20 mouse cellular contexts compared by ENCODE assay signal in the genomic region with DNA sequence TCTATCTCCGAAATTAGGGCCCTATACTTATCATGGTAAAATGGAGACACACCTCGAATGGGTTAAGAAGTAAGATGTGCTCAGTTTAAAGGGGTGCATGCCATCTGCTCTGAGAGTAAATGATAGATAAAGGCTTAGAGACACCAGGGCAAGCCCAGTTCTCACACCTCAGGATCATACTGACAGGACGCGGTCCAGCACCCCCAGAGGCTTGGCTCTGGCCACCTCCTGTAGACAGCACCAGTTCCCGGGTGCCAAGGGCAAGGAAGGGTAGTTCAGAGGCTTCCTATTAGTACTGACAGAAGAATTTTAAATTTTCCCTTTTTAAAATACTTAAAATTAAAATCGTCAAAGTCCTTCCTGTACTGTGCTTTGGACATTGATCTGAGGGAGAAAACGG.
DNase-seq lines count a peak whose midpoint lies in the region; ATAC-seq and TF ChIP-seq lines count a peak whose summit lies in the region.
"Had no signal": no experiment of that assay in that cellular context is flagged by ENCODE, and none has a peak within 500 bp of the region (broad histone marks: within the 10 kb centered on the region; RNA-seq: fewer than 3 reads in every experiment).

No protein-coding gene starts in this region.

- H3K4me1 ChIP-seq in cerebellum, adult 2 months (ENCODE audit: control insufficient read depth, insufficient read depth, low read length) = 0 out of 2 replicates have a peak, but pooled peaks cover 2% of the 10 kb centered on the region
- H3K4me1 ChIP-seq in kidney, embryonic 16.5 days (ENCODE audit: insufficient read depth, low read length) = no peaks in the 10 kb centered on the region
- H3K4me1 ChIP-seq in intestine, embryonic 16.5 days (ENCODE audit: control insufficient read depth, insufficient read depth, low read length) = no peaks in the 10 kb centered on the region
- H3K4me1 ChIP-seq: hindbrain, embryonic 15.5 days; intestine, embryonic 15.5 days; limb, embryonic 15.5 days; midbrain, embryonic 15.5 days had no signal

- no peak overlapping the region for H3K4me2 ChIP-seq in kidney, embryonic 16.5 days (replicated peaks; ENCODE audit: low read depth, low read length)
- H3K4me2 ChIP-seq in intestine, embryonic 16.5 days (ENCODE audit: low read depth, low read length) = no peak overlapping the region
- H3K4me2 ChIP-seq: hindbrain, embryonic 15.5 days; intestine, embryonic 15.5 days; limb, embryonic 15.5 days; midbrain, embryonic 15.5 days had no signal

- no peak for TF ChIP-seq POLR2A in cerebellum, adult 2 months (IDR thresholded peaks at IDR 0.05; ENCODE audit: borderline replicate concordance, insufficient read depth, low read length)

- no peak for TF ChIP-seq CTCF in cerebellum, adult 2 months (IDR thresholded peaks at IDR 0.05; ENCODE audit: borderline replicate concordance, insufficient read depth, low read depth, low read length)

- no peaks in the 10 kb centered on the region for H3K27me3 ChIP-seq in cerebellum, adult 2 months (ENCODE audit: control insufficient read depth, insufficient read depth, low read length)
- no peaks in the 10 kb centered on the region for H3K27me3 ChIP-seq in kidney, embryonic 16.5 days (ENCODE audit: insufficient read depth, low read length)
- H3K27me3 ChIP-seq in intestine, embryonic 16.5 days (replicated peaks; ENCODE audit: control insufficient read depth, insufficient read depth, low read length) = no peaks in the 10 kb centered on the region
- H3K27me3 ChIP-seq: hindbrain, embryonic 15.5 days; intestine, embryonic 15.5 days; limb, embryonic 15.5 days; megakaryocyte, embryonic 14.5 days; midbrain, embryonic 15.5 days had no signal

- no peak overlapping the region for H3K27ac ChIP-seq in cerebellum, adult 2 months (ENCODE audit: insufficient read depth, low read length)
- H3K27ac ChIP-seq in kidney, embryonic 16.5 days (ENCODE audit: low read length) = no peak overlapping the region
- no peak overlapping the region for H3K27ac ChIP-seq in intestine, embryonic 16.5 days (ENCODE audit: low read length)
- H3K27ac ChIP-seq: heart, adult 2 months; hindbrain, embryonic 15.5 days; intestine, embryonic 15.5 days; limb, embryonic 15.5 days; midbrain, embryonic 15.5 days had no signal

- peak; percentile 90 for DNase-seq in heart, adult 11 months
- no peak for DNase-seq in heart, postnatal 4 days
- peak; percentile 44 to 59 for DNase-seq in cerebellum, adult 2 months
- DNase-seq in adrenal gland, adult (ENCODE audit: inconsistent age in 2 of 2, low spot score in 1 of 2) = no peak
- DNase-seq: gastrocnemius, postnatal 14 days; heart, postnatal 36 days; lung, postnatal 14 days; right cerebral cortex, postnatal 14 days; spleen, adult 18-20 months; thymus, postnatal 36 days had no signal

- H3K36me3 ChIP-seq in kidney, embryonic 16.5 days (ENCODE audit: insufficient read depth, low read length) = peaks cover 3% of the 10 kb centered on the region; the same call in 1 of the 2 replicates
- no peaks in the 10 kb centered on the region for H3K36me3 ChIP-seq in intestine, embryonic 16.5 days (ENCODE audit: control insufficient read depth, insufficient read depth, low read length)
- H3K36me3 ChIP-seq: hindbrain, embryonic 15.5 days; intestine, embryonic 15.5 days; midbrain, embryonic 15.5 days had no signal

- 0 out of 2 replicates have a peak, but pooled peaks have one; percentile 9 for ATAC-seq in kidney, embryonic 16.5 days (ENCODE audit: low FRiP score, low TSS enrichment)
- ATAC-seq in megakaryocyte-erythroid progenitor cell, adult 5-6 weeks (replicated peaks; ENCODE audit: low FRiP score, low TSS enrichment, poor library complexity, severe bottlenecking) = 0 out of 2 replicates have a peak, but pooled peaks have one; percentile 52
- ATAC-seq in intestine, embryonic 16.5 days = no peak
- ATAC-seq: intestine, embryonic 15.5 days; midbrain, embryonic 15.5 days had no signal

- no peak overlapping the region for H3K4me3 ChIP-seq in cerebellum, adult 2 months (replicated peaks; ENCODE audit: insufficient read depth, low read depth, low read length)
- H3K4me3 ChIP-seq in kidney, embryonic 16.5 days (ENCODE audit: low read length) = no peak overlapping the region
- H3K4me3 ChIP-seq in intestine, embryonic 16.5 days (ENCODE audit: low read length) = no peak overlapping the region
- H3K4me3 ChIP-seq: heart, adult 2 months; hindbrain, embryonic 15.5 days; intestine, embryonic 15.5 days; limb, embryonic 15.5 days; megakaryocyte, embryonic 14.5 days; midbrain, embryonic 15.5 days; myocyte had no signal

- H3K9ac ChIP-seq in kidney, embryonic 16.5 days (replicated peaks; ENCODE audit: low read length) = no peak overlapping the region
- H3K9ac ChIP-seq in intestine, embryonic 16.5 days (ENCODE audit: low read depth, low read length) = no peak overlapping the region
- H3K9ac ChIP-seq: hindbrain, embryonic 15.5 days; intestine, embryonic 15.5 days; limb, embryonic 15.5 days; midbrain, embryonic 15.5 days had no signal

- WGBS in cerebellum, adult 2 months = 39% methylated on average over 7 of the region's 7 CpGs
- WGBS in kidney, embryonic 16.5 days = 83% methylated on average over 7 of the region's 7 CpGs
- 89% methylated on average over 7 of the region's 7 CpGs for WGBS in intestine, embryonic 16.5 days

- peaks cover 2% of the 10 kb centered on the region; the same call in 1 of the 2 replicates for H3K9me3 ChIP-seq in kidney, embryonic 16.5 days (ENCODE audit: low read length)
- H3K9me3 ChIP-seq in intestine, embryonic 16.5 days (ENCODE audit: control insufficient read depth, low read length) = no peaks in the 10 kb centered on the region
- H3K9me3 ChIP-seq: hindbrain, embryonic 15.5 days; intestine, embryonic 15.5 days; limb, embryonic 15.5 days; megakaryocyte, embryonic 14.5 days; midbrain, embryonic 15.5 days had no signal

Comparison
In these comparisons a context has a peak if more than half of its experiments do, and no peak if none do; other contexts are left out.
1. DNase-seq: peak in heart, adult 11 months (single experiment) and cerebellum, adult 2 months (2 of 2); none in heart, postnatal 4 days (single experiment) and adrenal gland, adult (0 of 2).